ENCODE assay signal across 11 mouse cellular contexts in genomic region chr5:110518086-110518783, GRCm38 (mm10). TPM values are rescaled to one million over a fixed set of nuclear protein-coding genes. Genes with fewer than 3 reads are reported as not detected.
DNase-seq lines count a peak whose midpoint lies in the region; ATAC-seq lines count a peak whose summit lies in the region.
"Had no signal": no experiment of that assay in that cellular context is flagged by ENCODE, and none has a peak within 500 bp of the region (broad histone marks: within the 10 kb centered on the region; RNA-seq: fewer than 3 reads in every experiment).

No protein-coding gene starts in this region.

- no peaks in the 10 kb centered on the region for H3K9me3 ChIP-seq in embryonic facial prominence, embryonic 10.5 days
- no peaks in the 10 kb centered on the region for H3K9me3 ChIP-seq in midbrain, embryonic 10.5 days (replicated peaks)
- H3K9me3 ChIP-seq in neural tube, embryonic 14.5 days (ENCODE audit: control insufficient read depth, low read length): no peaks in the 10 kb centered on the region
- no peaks in the 10 kb centered on the region for H3K9me3 ChIP-seq in heart, embryonic 10.5 days
- H3K9me3 ChIP-seq: embryonic facial prominence, embryonic 15.5 days had no signal

- peak overlapping the region; percentile 30 for H3K4me2 ChIP-seq in neural tube, embryonic 14.5 days (ENCODE audit: low read depth, low read length)
- H3K4me2 ChIP-seq: embryonic facial prominence, embryonic 15.5 days had no signal

- ATAC-seq in neural tube, embryonic 14.5 days (ENCODE audit: low read depth): 0 out of 2 replicates have a peak, but pooled peaks have one; percentile 56

- peak overlapping the region; percentile 55; the same call in 1 of the 2 replicates for H3K27ac ChIP-seq in embryonic facial prominence, embryonic 10.5 days (replicated peaks)
- peak overlapping the region; percentile 77 for H3K27ac ChIP-seq in midbrain, embryonic 10.5 days (replicated peaks)
- no peak overlapping the region for H3K27ac ChIP-seq in neural tube, embryonic 14.5 days (ENCODE audit: low read depth, low read length)
- no peak overlapping the region for H3K27ac ChIP-seq in heart, embryonic 10.5 days
- H3K27ac ChIP-seq: embryonic facial prominence, embryonic 15.5 days had no signal

- 0 out of 2 replicates have a peak, but pooled peaks cover 4% of the 10 kb centered on the region for H3K4me1 ChIP-seq in embryonic facial prominence, embryonic 10.5 days
- peaks cover 9% of the 10 kb centered on the region for H3K4me1 ChIP-seq in midbrain, embryonic 10.5 days
- H3K4me1 ChIP-seq in neural tube, embryonic 14.5 days (ENCODE audit: control insufficient read depth, insufficient read depth, low read length): peaks cover 6% of the 10 kb centered on the region; the same call in 1 of the 2 replicates
- H3K4me1 ChIP-seq in heart, embryonic 10.5 days: no peaks in the 10 kb centered on the region
- H3K4me1 ChIP-seq: embryonic facial prominence, embryonic 15.5 days had no signal

- no peak overlapping the region for H3K9ac ChIP-seq in neural tube, embryonic 14.5 days (replicated peaks; ENCODE audit: low read depth, low read length)
- H3K9ac ChIP-seq: embryonic facial prominence, embryonic 15.5 days had no signal

- peak overlapping the region; percentile 25 for H3K4me3 ChIP-seq in embryonic facial prominence, embryonic 10.5 days
- peak overlapping the region; percentile 27 for H3K4me3 ChIP-seq in midbrain, embryonic 10.5 days
- no peak overlapping the region for H3K4me3 ChIP-seq in neural tube, embryonic 14.5 days (ENCODE audit: low read depth, low read length)
- H3K4me3 ChIP-seq in heart, embryonic 10.5 days: no peak overlapping the region
- H3K4me3 ChIP-seq: embryonic facial prominence, embryonic 15.5 days had no signal

- H3K27me3 ChIP-seq in embryonic facial prominence, embryonic 10.5 days (replicated peaks; ENCODE audit: low read depth, poor library complexity, severe bottlenecking): peaks cover 18% of the 10 kb centered on the region; the same call in 1 of the 2 replicates
- H3K27me3 ChIP-seq in midbrain, embryonic 10.5 days (ENCODE audit: low read depth, poor library complexity, severe bottlenecking): peaks cover 10% of the 10 kb centered on the region; the same call in 1 of the 2 replicates
- no peaks in the 10 kb centered on the region for H3K27me3 ChIP-seq in neural tube, embryonic 14.5 days (ENCODE audit: control insufficient read depth, insufficient read depth, low read length)
- H3K27me3 ChIP-seq in heart, embryonic 10.5 days (ENCODE audit: insufficient read depth, poor library complexity, severe bottlenecking): peaks cover 30% of the 10 kb centered on the region; the same call in 1 of the 2 replicates
- H3K27me3 ChIP-seq: embryonic facial prominence, embryonic 15.5 days had no signal

- 34% methylated on average over 14 of the region's 14 CpGs for WGBS in embryonic facial prominence, embryonic 10.5 days
- 32% methylated on average over 14 of the region's 14 CpGs for WGBS in midbrain, embryonic 10.5 days
- 18% methylated on average over 14 of the region's 14 CpGs for WGBS in neural tube, embryonic 14.5 days
- WGBS in heart, embryonic 10.5 days: 43% methylated on average over 14 of the region's 14 CpGs

- DNase-seq in WW6 (ENCODE audit: low read depth, low spot score): peak; percentile 46
- no peak for DNase-seq in embryonic facial prominence, embryonic 10.5 days (ENCODE audit: low spot score)
- DNase-seq in midbrain, embryonic 10.5 days (ENCODE audit: low spot score): peak; percentile 21
- DNase-seq in heart, embryonic 10.5 days (ENCODE audit: low spot score): no peak
- DNase-seq in adrenal gland, adult 2 months: no peak
- no peak for DNase-seq in adrenal gland, postnatal 10 days
- DNase-seq: cerebellum, adult 9-10 months; right cerebral cortex, adult 18-20 months; thymus, postnatal 4 days had no signal

- H3K36me3 ChIP-seq in embryonic facial prominence, embryonic 10.5 days (replicated peaks): no peaks in the 10 kb centered on the region
- no peaks in the 10 kb centered on the region for H3K36me3 ChIP-seq in midbrain, embryonic 10.5 days
- H3K36me3 ChIP-seq in neural tube, embryonic 14.5 days (ENCODE audit: control insufficient read depth, insufficient read depth, low read length): no peaks in the 10 kb centered on the region
- H3K36me3 ChIP-seq in heart, embryonic 10.5 days: no peaks in the 10 kb centered on the region
- H3K36me3 ChIP-seq: embryonic facial prominence, embryonic 15.5 days had no signal

RNA-seq across cellular contexts. Expression of gene Galnt9, which starts 25.9 kb away (rescaled TPM):
- 1.5 and 2.1 TPM in 2 replicates for polyA plus RNA-seq in embryonic facial prominence, embryonic 10.5 days (2016; fragmentation: Nextera tagmentation; extraction: Ambion mirVana)
- polyA plus RNA-seq in midbrain, embryonic 10.5 days (2016; fragmentation: Nextera tagmentation; extraction: Ambion mirVana): 3.4 and 7.3 TPM in 2 replicates
- 25.1 and 26.0 TPM in 2 replicates for polyA plus RNA-seq in neural tube, embryonic 14.5 days (2014; fragmentation: Nextera tagmentation; extraction: Ambion mirVana)
- polyA plus RNA-seq in heart, embryonic 10.5 days (2016; fragmentation: Nextera tagmentation; extraction: Ambion mirVana): not detected in 2 replicates
- total RNA-seq in adrenal gland, adult 2 months (2021): under 1 TPM in 1 of 2 experiments, not detected in 1; 0.14 TPM
- 0.25 and 0.41 TPM in 2 replicates for polyA plus RNA-seq in adrenal gland, adult 2 months (2012; rRNA removed)
- under 1 TPM; 0.27 to 0.30 TPM for total RNA-seq in adrenal gland, postnatal 10 days (2021)

Comparison
In these comparisons a context has a peak if more than half of its experiments do, and no peak if none do; other contexts are left out.
1. DNase-seq: peak in WW6 (single experiment) and midbrain, embryonic 10.5 days (single experiment); none in embryonic facial prominence, embryonic 10.5 days (single experiment), heart, embryonic 10.5 days (single experiment), adrenal gland, adult 2 months (single experiment) and adrenal gland, postnatal 10 days (single experiment).
2. H3K27ac ChIP-seq: peak in embryonic facial prominence, embryonic 10.5 days (single experiment) and midbrain, embryonic 10.5 days (single experiment); none in neural tube, embryonic 14.5 days (single experiment) and heart, embryonic 10.5 days (single experiment).
3. H3K4me3 ChIP-seq: peak in embryonic facial prominence, embryonic 10.5 days (single experiment) and midbrain, embryonic 10.5 days (single experiment); none in neural tube, embryonic 14.5 days (single experiment) and heart, embryonic 10.5 days (single experiment).